Mouse (Mus musculus) heart, embryonic 16.5 days (tissue): ENCODE measurements around the gene Hmg20a. TPM values are rescaled to one million over a fixed set of nuclear protein-coding genes. Genes with fewer than 3 reads are reported as not detected.

ENCODE experiments used
- ATAC-seq: fragments of 200-750 bp; cut with Nextera tagmentation; replicated peaks from 2 replicates; pipeline ENCODE4 v1.8.0; 2017; ENCODE audit warnings: moderate number of reproducible peaks; ENCODE audit not compliant: insufficient read depth, low FRiP score; ENCODE audit errors: extremely low read depth
- H3K27ac ChIP-seq: fragments of 300-500 bp; sonication (generic); 2 replicates; pipeline ENCODE4 v1.5.1; 2014; ENCODE audit warnings: mild to moderate bottlenecking, low read length, control low read depth, moderate library complexity
- H3K27me3 ChIP-seq: fragments of 300-500 bp; sonication (generic); 2 replicates; pipeline ENCODE4 v1.6.1; 2014; ENCODE audit warnings: low read length, mixed read lengths; ENCODE audit not compliant: control insufficient read depth, insufficient read depth
- H3K36me3 ChIP-seq: fragments of 300-500 bp; sonication (generic); 2 replicates; pipeline ENCODE4 v1.6.1; 2014; ENCODE audit not compliant: control insufficient read depth, insufficient read depth
- H3K4me1 ChIP-seq: fragments of 300-500 bp; sonication (generic); 2 replicates; pipeline ENCODE4 v1.6.1; 2014; ENCODE audit warnings: low read length, mixed read lengths; ENCODE audit not compliant: control insufficient read depth, insufficient read depth
- H3K4me2 ChIP-seq: fragments of 300-500 bp; sonication (generic); 2 replicates; pipeline ENCODE4 v1.6.1; 2014; ENCODE audit warnings: low read depth, mild to moderate bottlenecking, control low read depth, low read length
- H3K4me3 ChIP-seq: fragments of 300-500 bp; sonication (generic); 2 replicates; pipeline ENCODE4 v1.5.1; 2014; ENCODE audit warnings: mild to moderate bottlenecking, control low read depth, low read length
- H3K9ac ChIP-seq: fragments of 300-500 bp; sonication (generic); 2 replicates; pipeline ENCODE4 v1.6.1; 2014; ENCODE audit warnings: low read length, control low read depth
- H3K9me3 ChIP-seq: fragments of 300-500 bp; sonication (generic); replicated peaks from 2 replicates; pipeline ENCODE4 v1.6.1; 2016; ENCODE audit warnings: low read length; ENCODE audit not compliant: control insufficient read depth
- WGBS: fragments of 180-500 bp; shearing (Covaris S2); extraction: QIAGEN DNeasy Blood & Tissue Kit; methylation state at CpG from one replicate; pipeline ENCODE4 v1.1.7; 2014; 5-methylcytosine and 5-hydroxymethylcytosine counted together
- polyA plus RNA-seq: library from polyadenylated mRNA; unstranded; fragments of >200 nt; fragmentation: Nextera tagmentation; extraction: Ambion mirVana; gene quantifications from 2 replicates; pipeline ENCODE4 v1.2.1, GENCODE M21; 2015

The Hmg20a gene
- polyA plus RNA-seq, 1 experiment from 2014 or later = 54.1 TPM

- Histone ChIP-seq H3K4me2 (no peak overlapping the region), H3K4me3 (no peak overlapping the region), H3K9ac (peak overlapping the region; percentile 51), H3K9me3 (no peaks in the 10 kb centered on the region), H3K36me3 (peaks cover 15% of the 10 kb centered on the region), H3K27me3 (no peaks in the 10 kb centered on the region), H3K27ac (peak overlapping the region; percentile 94), H3K4me1 (peaks cover 61% of the 10 kb centered on the region)
- peak; percentile 63; the same call in 1 of the 2 replicates for ATAC-seq
- WGBS = 32% methylated on average over 5 of the region's 5 CpGs
These were observed 78.9 kb downstream of the Hmg20a start for GRCm38 (mm10) chr9:56497181-56497864.

- no peak for ATAC-seq
- Histone ChIP-seq H3K9me3 (no peaks in the 10 kb centered on the region), H3K4me3 (no peak overlapping the region), H3K4me1 (peaks cover 83% of the 10 kb centered on the region), H3K4me2 (no peak overlapping the region), H3K27ac (0 out of 2 replicates have a peak overlapping the region, but pooled peaks have one; percentile 26), H3K27me3 (no peaks in the 10 kb centered on the region), H3K9ac (no peak overlapping the region), H3K36me3 (peaks cover 4% of the 10 kb centered on the region)
- 83% methylated on average over 8 of the region's 8 CpGs for WGBS
These were observed 81.1 kb downstream of the Hmg20a start for GRCm38 (mm10) chr9:56499324-56500067.

- ATAC-seq = no peak
- H3K27ac ChIP-seq = peak overlapping the region; percentile 100
- H3K4me1 ChIP-seq = peaks cover 83% of the 10 kb centered on the region
- H3K36me3 ChIP-seq = peaks cover 2% of the 10 kb centered on the region; the same call in 1 of the 2 replicates
- H3K4me2 ChIP-seq = no peak overlapping the region
- H3K9ac ChIP-seq = no peak overlapping the region
- no peaks in the 10 kb centered on the region for H3K9me3 ChIP-seq
- H3K4me3 ChIP-seq = no peak overlapping the region
- H3K27me3 ChIP-seq = no peaks in the 10 kb centered on the region
- WGBS = 56% methylated on average over 8 of the region's 8 CpGs
These were observed 82.6 kb downstream of the Hmg20a start for GRCm38 (mm10) chr9:56500893-56501590.

- Histone ChIP-seq H3K4me3 (no peak overlapping the region), H3K9ac (peak overlapping the region; percentile 61), H3K36me3 (no peaks in the 10 kb centered on the region), H3K4me1 (peaks cover 77% of the 10 kb centered on the region), H3K27ac (peak overlapping the region; percentile 100), H3K4me2 (peak overlapping the region; percentile 48), H3K9me3 (no peaks in the 10 kb centered on the region), H3K27me3 (no peaks in the 10 kb centered on the region)
- WGBS = 32% methylated on average over 10 of the region's 10 CpGs
- no peak for ATAC-seq
These were observed 83.5 kb downstream of the Hmg20a start for GRCm38 (mm10) chr9:56501721-56502542.

GRCm38 (mm10) chr9:56502543-56502971 is 84.1 kb downstream of the Hmg20a start:
- ATAC-seq = no peak
- 28% methylated on average over 8 of the region's 8 CpGs for WGBS

GRCm38 (mm10) chr9:56503621-56504500 is 85.5 kb downstream of the Hmg20a start:
- no peaks in the 10 kb centered on the region for H3K36me3 ChIP-seq
- peaks cover 71% of the 10 kb centered on the region for H3K4me1 ChIP-seq
- no peak for ATAC-seq
- H3K4me3 ChIP-seq = no peak overlapping the region
- no peak overlapping the region for H3K4me2 ChIP-seq
- 0 out of 2 replicates have a peak overlapping the region, but pooled peaks have one; percentile 22 for H3K9ac ChIP-seq
- peak overlapping the region; percentile 100 for H3K27ac ChIP-seq
- 52% methylated on average over 7 of the region's 7 CpGs for WGBS
- no peaks in the 10 kb centered on the region for H3K27me3 ChIP-seq
- no peaks in the 10 kb centered on the region for H3K9me3 ChIP-seq

More at GRCm38 (mm10) chr9:56502543-56502971, 84.1 kb downstream of the Hmg20a start:
- Histone ChIP-seq H3K4me3 (no peak overlapping the region), H3K9me3 (no peaks in the 10 kb centered on the region), H3K36me3 (no peaks in the 10 kb centered on the region), H3K27ac (peak overlapping the region; percentile 100), H3K4me1 (peaks cover 73% of the 10 kb centered on the region), H3K4me2 (peak overlapping the region; percentile 48), H3K27me3 (no peaks in the 10 kb centered on the region), H3K9ac (peak overlapping the region; percentile 61)

GRCm38 (mm10) chr9:56504511-56504910 is 86.1 kb downstream of the Hmg20a start:
- Histone ChIP-seq H3K4me3 (no peak overlapping the region), H3K4me1 (peaks cover 74% of the 10 kb centered on the region), H3K36me3 (no peaks in the 10 kb centered on the region), H3K9ac (0 out of 2 replicates have a peak overlapping the region, but pooled peaks have one; percentile 22), H3K27ac (peak overlapping the region; percentile 100), H3K27me3 (no peaks in the 10 kb centered on the region), H3K9me3 (no peaks in the 10 kb centered on the region), H3K4me2 (no peak overlapping the region)
- no peak for ATAC-seq
- WGBS = 57% methylated on average over 5 of the region's 5 CpGs
